Mouse (Mus musculus) CH12.LX (cell line): ENCODE data around the gene Ttc33. TPM values are rescaled to one million over a fixed set of nuclear protein-coding genes. Genes with fewer than 3 reads are reported as not detected.
A peak's percentile ranks its signal among the peaks of the same experiment; 100 is the strongest.

Experiments used
- DNase-seq: peaks from one replicate; pipeline ENCODE4 v3.0.0-alpha.2; 2013; ENCODE audit errors: extremely low read depth
- H3K27ac ChIP-seq: 2 replicates; pipeline ENCODE4 v1.5.1; 2012; ENCODE audit warnings: low read depth, mild to moderate bottlenecking, control low read depth, moderate library complexity; ENCODE audit not compliant: insufficient read depth
- H3K27me3 ChIP-seq: replicated peaks from 2 replicates; pipeline ENCODE3; 2012; ENCODE audit warnings: inconsistent platforms
- H3K36me3 ChIP-seq, 2 experiments: replicated peaks in 1 of 2; 2 replicates each; pipeline versions ENCODE3 to v1.6.1; 2012; ENCODE audit warnings: inconsistent platforms in 1 of 2, low read length in 1 of 2, mild to moderate bottlenecking in 1 of 2, mixed read lengths in 1 of 2, moderate library complexity in 1 of 2; ENCODE audit not compliant: control insufficient read depth in 1 of 2, insufficient read depth in 1 of 2
- H3K4me1 ChIP-seq, 2 experiments: 2 replicates each; pipeline ENCODE4 v1.6.1; 2012; ENCODE audit warnings: inconsistent platforms in 1 of 2, moderate library complexity in 1 of 2; ENCODE audit not compliant: insufficient read depth in 2 of 2, control insufficient read depth in 1 of 2
- H3K4me2 ChIP-seq: 2 replicates; pipeline ENCODE4 v1.6.1; 2012; ENCODE audit warnings: low read depth, mild to moderate bottlenecking, control low read depth; ENCODE audit not compliant: poor library complexity, insufficient read depth, severe bottlenecking
- H3K4me3 ChIP-seq, 3 experiments: fragments of 150-350 bp in 1 of 3; sonication (generic) in 1 of 3; replicated peaks in 1 of 3; 2 replicates each; pipeline versions ENCODE3 to v1.5.1; 2011 to 2012; ENCODE audit warnings: low read depth in 2 of 3, low read length in 2 of 3, mild to moderate bottlenecking in 2 of 3, moderate library complexity in 2 of 3, control low read depth in 1 of 3, improper control_type of control experiment in 1 of 3, inconsistent platforms in 1 of 3, mixed read lengths in 1 of 3; ENCODE audit not compliant: poor library complexity in 1 of 3
- H3K79me2 ChIP-seq: replicated peaks from 2 replicates; pipeline ENCODE4 v1.6.1; 2012; ENCODE audit warnings: mild to moderate bottlenecking, moderate library complexity; ENCODE audit not compliant: control insufficient read depth, poor library complexity, insufficient read depth, severe bottlenecking; ENCODE audit errors: extremely low read depth
- H3K9ac ChIP-seq: 2 replicates; pipeline ENCODE4 v1.6.1; 2012; ENCODE audit warnings: low read depth, mild to moderate bottlenecking, control low read depth, moderate library complexity; ENCODE audit not compliant: insufficient read depth
- H3K9me3 ChIP-seq: replicated peaks from 2 replicates; pipeline ENCODE3; 2012; ENCODE audit warnings: low read length, inconsistent platforms, mixed read lengths
- CHD1 ChIP-seq: IDR thresholded peaks from 2 replicates; pipeline ENCODE4 v1.6.1; 2012; ENCODE audit warnings: low read depth, low read length, improper control_type of control experiment, inconsistent platforms
- CHD2 ChIP-seq: IDR thresholded peaks from 2 replicates; pipeline ENCODE4 v1.6.1; 2011; ENCODE audit warnings: low read length, improper control_type of control experiment
- CTCF ChIP-seq, 2 experiments: IDR thresholded peaks in 1 of 2; conservative IDR thresholded peaks in 1 of 2; 2 replicates each; pipeline ENCODE4 v1.5.1; 2011 to 2012; ENCODE audit warnings: low read depth in 2 of 2, low read length in 2 of 2, improper control_type of control experiment in 1 of 2, inconsistent platforms in 1 of 2, mild to moderate bottlenecking in 1 of 2, moderate library complexity in 1 of 2
- E2F4 ChIP-seq: IDR thresholded peaks from 2 replicates; pipeline ENCODE4 v1.6.1; 2011; ENCODE audit warnings: low read depth, low read length, improper control_type of control experiment; ENCODE audit not compliant: insufficient replicate concordance
- ELF1 ChIP-seq: IDR thresholded peaks from 2 replicates; pipeline ENCODE4 v1.6.1; 2014; ENCODE audit warnings: low read depth, mild to moderate bottlenecking, inconsistent platforms, low read length, improper control_type of control experiment
- HCFC1 ChIP-seq: IDR thresholded peaks from 2 replicates; pipeline ENCODE4 v1.6.1; 2012; ENCODE audit warnings: low read depth, mild to moderate bottlenecking, inconsistent platforms, low read length, improper control_type of control experiment
- KAT2A ChIP-seq: IDR thresholded peaks from 2 replicates; pipeline ENCODE4 v1.6.1; 2012; ENCODE audit warnings: low read length, improper control_type of control experiment, inconsistent platforms; ENCODE audit not compliant: insufficient replicate concordance
- MAX ChIP-seq: IDR thresholded peaks from 2 replicates; pipeline ENCODE4 v1.6.1; 2011; ENCODE audit warnings: low read length, improper control_type of control experiment
- MYC ChIP-seq: IDR thresholded peaks from 2 replicates; pipeline ENCODE4 v1.6.1; 2011; ENCODE audit warnings: low read depth, mild to moderate bottlenecking, improper control_type of control experiment, low read length
- NRF1 ChIP-seq: IDR thresholded peaks from 2 replicates; pipeline ENCODE4 v1.6.1; 2014; ENCODE audit warnings: low read depth, mild to moderate bottlenecking, inconsistent platforms, low read length, improper control_type of control experiment, moderate library complexity
- PAX5 ChIP-seq: IDR thresholded peaks from 2 replicates; pipeline ENCODE4 v1.6.1; 2012; ENCODE audit warnings: low read length, inconsistent platforms, mixed read lengths
- POLR2A ChIP-seq: IDR thresholded peaks from 2 replicates; pipeline ENCODE4 v1.6.1; 2011; ENCODE audit warnings: low read depth, mild to moderate bottlenecking, improper control_type of control experiment, low read length
- RAD21 ChIP-seq: IDR thresholded peaks from 2 replicates; pipeline ENCODE4 v1.6.1; 2011; ENCODE audit warnings: low read depth, mild to moderate bottlenecking, low read length, improper control_type of control experiment, moderate library complexity
- SMC3 ChIP-seq: IDR thresholded peaks from 2 replicates; pipeline ENCODE4 v1.6.1; 2011; ENCODE audit warnings: low read depth, low read length, improper control_type of control experiment
- UBTF ChIP-seq: IDR thresholded peaks from 2 replicates; pipeline ENCODE4 v1.6.1; 2012; ENCODE audit warnings: low read depth, mild to moderate bottlenecking, inconsistent platforms, low read length, improper control_type of control experiment, moderate library complexity
- USF1 ChIP-seq: IDR thresholded peaks from 2 replicates; pipeline ENCODE4 v1.6.1; 2014; ENCODE audit warnings: low read depth, mild to moderate bottlenecking, inconsistent platforms, low read length, improper control_type of control experiment
- dilution Hi-C: fragments of 300-500 bp; cut with MboI; formaldehyde crosslinking; loops from 2 replicates; pipeline ENCODE4 v1.14.3; 2020; ENCODE audit warnings: low sequenced_read_pairs; ENCODE audit not compliant: extremely low pct_unique_long_range_greater_than_20kb, extremely low pct_ligation_motif_present
- in situ Hi-C: fragments of 300-500 bp; cut with MboI; formaldehyde crosslinking; loops from 3 replicates; pipeline ENCODE4 v1.14.3; 2019; ENCODE audit warnings: low sequenced_read_pairs, low pct_ligation_motif_present, low pct_unique_long_range_greater_than_20kb, mixed read lengths
- polyA plus RNA-seq: library from polyadenylated mRNA; unstranded; fragments of >175 nt; gene quantifications from 2 replicates; pipeline ENCODE4 v1.2.1, GENCODE M21; 2012; ENCODE audit warnings: low read depth; ENCODE audit not compliant: insufficient read length
- total RNA-seq, 2 experiments: library from RNA; depleted of rRNA; stranded (reverse); fragments of 300-350 nt in 1 of 2; fragments of >200 nt in 1 of 2; gene quantifications; 2 replicates each; pipeline ENCODE4 v1.2.3; 2012 to 2014

The Ttc33 gene
- total and polyA plus RNA-seq, 3 experiments, result 24.5 to 53.6 (median 34.8) TPM

DNA sequence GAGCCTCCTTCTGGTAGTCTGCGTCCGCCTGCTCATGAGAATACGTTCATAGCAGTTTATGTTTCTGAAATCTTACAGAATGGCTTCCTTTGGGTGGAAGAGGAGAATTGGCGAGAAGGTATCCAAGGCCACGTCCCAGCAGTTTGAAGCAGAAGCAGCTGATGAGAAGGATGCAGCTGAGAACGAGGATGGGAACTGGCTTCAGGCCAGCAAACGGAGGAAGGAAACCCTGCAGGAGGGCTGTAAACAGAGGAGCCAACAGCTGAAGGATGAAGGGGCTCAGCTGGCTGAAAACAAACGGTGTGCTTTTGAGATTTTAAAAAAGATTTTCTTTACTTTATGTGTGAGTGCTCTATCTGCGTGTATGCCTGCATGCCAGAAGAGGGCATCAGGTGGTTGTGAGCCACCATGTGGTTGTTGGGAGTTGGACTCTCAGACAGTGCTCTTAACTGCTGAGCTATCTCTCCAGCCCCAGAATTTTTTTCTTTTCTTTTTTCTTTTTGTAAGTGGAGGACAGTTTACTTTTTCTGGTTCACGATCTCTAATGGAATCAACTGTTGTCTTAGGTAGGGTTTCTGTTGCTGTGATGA is 4.3 kb downstream of the Ttc33 start:
- Histone ChIP-seq H3K27me3 (no peaks in the 10 kb centered on the region), H3K36me3 (peaks cover 23 to 46% of the 10 kb centered on the region in 2 experiments), H3K27ac (no peak overlapping the region), H3K4me1 (peaks cover 6 to 30% of the 10 kb centered on the region in 2 experiments; a peak in 3 of 4 replicates), H3K4me2 (no peak overlapping the region)
- DNase-seq, result peak; percentile 16
- TF ChIP-seq MYC, result 0 out of 2 replicates have a peak, but pooled peaks have one; percentile 47
- peak in 1 of 2 experiments; percentile 48; a peak in 2 of 4 replicates for TF ChIP-seq CTCF (conservative IDR thresholded peaks at IDR 0.05 in 1 of 2, IDR thresholded peaks at IDR 0.05 in 1 of 2; ENCODE audit: low read depth in 2 of 2, low read length in 2 of 2)
- TF ChIP-seq KAT2A, result no peak
- TF ChIP-seq, all 38 proteins: peak for 2
- Histone ChIP-seq H3K4me3 (no peak overlapping the region), H3K79me2 (peaks cover 12% of the 10 kb centered on the region), H3K9me3 (no peaks in the 10 kb centered on the region), H3K9ac (no peak overlapping the region)
- dilution Hi-C loops, result no loop called here
- in situ Hi-C loops, result no loop called here

DNA sequence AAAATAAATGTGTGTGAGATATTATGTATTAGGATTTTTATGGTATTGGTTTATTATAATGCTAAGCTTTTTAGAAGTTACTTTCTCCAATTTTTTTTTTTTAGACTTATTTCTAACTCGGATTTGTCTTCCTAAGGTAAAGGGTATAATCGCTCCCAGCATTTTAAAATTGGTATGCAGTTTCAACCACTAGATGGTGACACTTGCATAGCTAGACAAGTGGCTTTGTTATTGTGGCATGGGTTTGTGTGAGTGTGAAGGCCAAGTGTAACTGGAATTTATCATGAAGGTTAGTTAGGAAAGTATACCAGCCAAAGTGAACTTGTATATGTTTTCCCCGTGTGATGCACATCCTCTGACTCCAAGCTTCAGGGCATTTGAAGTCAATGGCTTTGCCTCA is 8.5 kb downstream of the Ttc33 start:
- no peak for TF ChIP-seq CHD1
- TF ChIP-seq CTCF (conservative IDR thresholded peaks at IDR 0.05 in 1 of 2, IDR thresholded peaks at IDR 0.05 in 1 of 2; ENCODE audit: low read depth in 2 of 2, low read length in 2 of 2), result peak; percentile 24 to 64; a peak in 3 of 4 replicates
- TF ChIP-seq MAX, result no peak
- peak; percentile 66 for TF ChIP-seq RAD21
- no peak for TF ChIP-seq POLR2A
- TF ChIP-seq PAX5, result no peak
- no peak for TF ChIP-seq HCFC1
- TF ChIP-seq SMC3, result peak; percentile 45
- no peak for TF ChIP-seq UBTF
- TF ChIP-seq E2F4, result no peak
- TF ChIP-seq ELF1, result no peak
- TF ChIP-seq CHD2, result no peak
- no peak for TF ChIP-seq USF1
- no peak for TF ChIP-seq KAT2A
- TF ChIP-seq NRF1, result no peak
- peaks cover 0 to 22% of the 10 kb centered on the region in 2 experiments; a peak in 2 of 4 replicates for H3K4me1 ChIP-seq
- H3K79me2 ChIP-seq, result peaks cover 14% of the 10 kb centered on the region
- no peak for DNase-seq
- no peaks in the 10 kb centered on the region for H3K9me3 ChIP-seq
- no peak overlapping the region for H3K4me2 ChIP-seq
- H3K27me3 ChIP-seq, result no peaks in the 10 kb centered on the region
- dilution Hi-C loops (no loop called here), in situ Hi-C loops (no loop called here)
- H3K36me3 ChIP-seq, result peaks cover 29 to 87% of the 10 kb centered on the region in 2 experiments
- no peak overlapping the region for H3K9ac ChIP-seq
- no peak overlapping the region for H3K27ac ChIP-seq
- H3K4me3 ChIP-seq, result no peak overlapping the region
